Mouse (Mus musculus) CH12.LX (cell line): ENCODE results near the gene Dixdc1. TPM values are rescaled to one million over a fixed set of nuclear protein-coding genes. Genes with fewer than 3 reads are reported as not detected.

Source experiments
- DNase-seq: peaks from one replicate; pipeline ENCODE4 v3.0.0-alpha.2; 2013; ENCODE audit errors: extremely low read depth
- H3K27ac ChIP-seq: 2 replicates; pipeline ENCODE4 v1.5.1; 2012; ENCODE audit warnings: low read depth, mild to moderate bottlenecking, control low read depth, moderate library complexity; ENCODE audit not compliant: insufficient read depth
- H3K27me3 ChIP-seq: replicated peaks from 2 replicates; pipeline ENCODE3; 2012; ENCODE audit warnings: inconsistent platforms
- H3K36me3 ChIP-seq, 2 experiments: replicated peaks in 1 of 2; 2 replicates each; pipeline versions ENCODE3 to v1.6.1; 2012; ENCODE audit warnings: inconsistent platforms in 1 of 2, low read length in 1 of 2, mild to moderate bottlenecking in 1 of 2, mixed read lengths in 1 of 2, moderate library complexity in 1 of 2; ENCODE audit not compliant: control insufficient read depth in 1 of 2, insufficient read depth in 1 of 2
- H3K4me1 ChIP-seq, 2 experiments: 2 replicates each; pipeline ENCODE4 v1.6.1; 2012; ENCODE audit warnings: inconsistent platforms in 1 of 2, moderate library complexity in 1 of 2; ENCODE audit not compliant: insufficient read depth in 2 of 2, control insufficient read depth in 1 of 2
- H3K4me2 ChIP-seq: 2 replicates; pipeline ENCODE4 v1.6.1; 2012; ENCODE audit warnings: low read depth, mild to moderate bottlenecking, control low read depth; ENCODE audit not compliant: poor library complexity, insufficient read depth, severe bottlenecking
- H3K4me3 ChIP-seq, 3 experiments: fragments of 150-350 bp in 1 of 3; sonication (generic) in 1 of 3; replicated peaks in 1 of 3; 2 replicates each; pipeline versions ENCODE3 to v1.5.1; 2011 to 2012; ENCODE audit warnings: low read depth in 2 of 3, low read length in 2 of 3, mild to moderate bottlenecking in 2 of 3, moderate library complexity in 2 of 3, control low read depth in 1 of 3, improper control_type of control experiment in 1 of 3, inconsistent platforms in 1 of 3, mixed read lengths in 1 of 3; ENCODE audit not compliant: poor library complexity in 1 of 3
- H3K79me2 ChIP-seq: replicated peaks from 2 replicates; pipeline ENCODE4 v1.6.1; 2012; ENCODE audit warnings: mild to moderate bottlenecking, moderate library complexity; ENCODE audit not compliant: control insufficient read depth, poor library complexity, insufficient read depth, severe bottlenecking; ENCODE audit errors: extremely low read depth
- H3K9ac ChIP-seq: 2 replicates; pipeline ENCODE4 v1.6.1; 2012; ENCODE audit warnings: low read depth, mild to moderate bottlenecking, control low read depth, moderate library complexity; ENCODE audit not compliant: insufficient read depth
- H3K9me3 ChIP-seq: replicated peaks from 2 replicates; pipeline ENCODE3; 2012; ENCODE audit warnings: low read length, inconsistent platforms, mixed read lengths
- CHD1 ChIP-seq: IDR thresholded peaks from 2 replicates; pipeline ENCODE4 v1.6.1; 2012; ENCODE audit warnings: low read depth, low read length, improper control_type of control experiment, inconsistent platforms
- CTCF ChIP-seq, 2 experiments: IDR thresholded peaks in 1 of 2; conservative IDR thresholded peaks in 1 of 2; 2 replicates each; pipeline ENCODE4 v1.5.1; 2011 to 2012; ENCODE audit warnings: low read depth in 2 of 2, low read length in 2 of 2, improper control_type of control experiment in 1 of 2, inconsistent platforms in 1 of 2, mild to moderate bottlenecking in 1 of 2, moderate library complexity in 1 of 2
- ELF1 ChIP-seq: IDR thresholded peaks from 2 replicates; pipeline ENCODE4 v1.6.1; 2014; ENCODE audit warnings: low read depth, mild to moderate bottlenecking, inconsistent platforms, low read length, improper control_type of control experiment
- EP300 ChIP-seq: IDR thresholded peaks from 2 replicates; pipeline ENCODE4 v1.6.1; 2011; ENCODE audit warnings: low read length, improper control_type of control experiment
- ETS1 ChIP-seq: conservative IDR thresholded peaks from 2 replicates; pipeline ENCODE4 v1.6.1; 2012; ENCODE audit warnings: low read depth, mild to moderate bottlenecking, inconsistent platforms, low read length, improper control_type of control experiment, moderate library complexity
- GABPA ChIP-seq: IDR thresholded peaks from 2 replicates; pipeline ENCODE4 v1.6.1; 2012; ENCODE audit warnings: low read depth, low read length, improper control_type of control experiment, inconsistent platforms; ENCODE audit not compliant: insufficient replicate concordance
- HCFC1 ChIP-seq: IDR thresholded peaks from 2 replicates; pipeline ENCODE4 v1.6.1; 2012; ENCODE audit warnings: low read depth, mild to moderate bottlenecking, inconsistent platforms, low read length, improper control_type of control experiment
- KAT2A ChIP-seq: IDR thresholded peaks from 2 replicates; pipeline ENCODE4 v1.6.1; 2012; ENCODE audit warnings: low read length, improper control_type of control experiment, inconsistent platforms; ENCODE audit not compliant: insufficient replicate concordance
- MAFK ChIP-seq: IDR thresholded peaks from 2 replicates; pipeline ENCODE4 v1.6.1; 2011; ENCODE audit warnings: low read length, improper control_type of control experiment; ENCODE audit not compliant: insufficient replicate concordance
- MAZ ChIP-seq: IDR thresholded peaks from 2 replicates; pipeline ENCODE4 v1.6.1; 2012; ENCODE audit warnings: low read depth, mild to moderate bottlenecking, inconsistent platforms, low read length, improper control_type of control experiment, moderate library complexity
- MEF2A ChIP-seq: IDR thresholded peaks from 2 replicates; pipeline ENCODE4 v1.6.1; 2014; ENCODE audit warnings: low read depth, mild to moderate bottlenecking, inconsistent platforms, low read length, improper control_type of control experiment, borderline replicate concordance
- MXI1 ChIP-seq: IDR thresholded peaks from 2 replicates; pipeline ENCODE4 v1.6.1; 2011; ENCODE audit warnings: mild to moderate bottlenecking, low read depth, low read length, improper control_type of control experiment
- NELFE ChIP-seq: IDR thresholded peaks from 2 replicates; pipeline ENCODE4 v1.6.1; 2011; ENCODE audit warnings: low read depth, low read length, improper control_type of control experiment
- NRF1 ChIP-seq: IDR thresholded peaks from 2 replicates; pipeline ENCODE4 v1.6.1; 2014; ENCODE audit warnings: low read depth, mild to moderate bottlenecking, inconsistent platforms, low read length, improper control_type of control experiment, moderate library complexity
- PAX5 ChIP-seq: IDR thresholded peaks from 2 replicates; pipeline ENCODE4 v1.6.1; 2012; ENCODE audit warnings: low read length, inconsistent platforms, mixed read lengths
- POLR2A ChIP-seq: IDR thresholded peaks from 2 replicates; pipeline ENCODE4 v1.6.1; 2011; ENCODE audit warnings: low read depth, mild to moderate bottlenecking, improper control_type of control experiment, low read length
- RAD21 ChIP-seq: IDR thresholded peaks from 2 replicates; pipeline ENCODE4 v1.6.1; 2011; ENCODE audit warnings: low read depth, mild to moderate bottlenecking, low read length, improper control_type of control experiment, moderate library complexity
- SMC3 ChIP-seq: IDR thresholded peaks from 2 replicates; pipeline ENCODE4 v1.6.1; 2011; ENCODE audit warnings: low read depth, low read length, improper control_type of control experiment
- TCF12 ChIP-seq: IDR thresholded peaks from 2 replicates; pipeline ENCODE4 v1.6.1; 2014; ENCODE audit warnings: low read depth, mild to moderate bottlenecking, inconsistent platforms, low read length, improper control_type of control experiment
- UBTF ChIP-seq: IDR thresholded peaks from 2 replicates; pipeline ENCODE4 v1.6.1; 2012; ENCODE audit warnings: low read depth, mild to moderate bottlenecking, inconsistent platforms, low read length, improper control_type of control experiment, moderate library complexity
- USF1 ChIP-seq: IDR thresholded peaks from 2 replicates; pipeline ENCODE4 v1.6.1; 2014; ENCODE audit warnings: low read depth, mild to moderate bottlenecking, inconsistent platforms, low read length, improper control_type of control experiment
- USF2 ChIP-seq: conservative IDR thresholded peaks from 2 replicates; pipeline ENCODE4 v1.6.1; 2011; ENCODE audit warnings: low read depth, low read length, improper control_type of control experiment
- ZC3H11A ChIP-seq: IDR thresholded peaks from 2 replicates; pipeline ENCODE4 v1.6.1; 2012; ENCODE audit warnings: low read depth, mild to moderate bottlenecking, inconsistent platforms, low read length, improper control_type of control experiment
- dilution Hi-C: fragments of 300-500 bp; cut with MboI; formaldehyde crosslinking; loops from 2 replicates; pipeline ENCODE4 v1.14.3; 2020; ENCODE audit warnings: low sequenced_read_pairs; ENCODE audit not compliant: extremely low pct_unique_long_range_greater_than_20kb, extremely low pct_ligation_motif_present
- in situ Hi-C: fragments of 300-500 bp; cut with MboI; formaldehyde crosslinking; loops from 3 replicates; pipeline ENCODE4 v1.14.3; 2019; ENCODE audit warnings: low sequenced_read_pairs, low pct_ligation_motif_present, low pct_unique_long_range_greater_than_20kb, mixed read lengths
- polyA plus RNA-seq: library from polyadenylated mRNA; unstranded; fragments of >175 nt; gene quantifications from 2 replicates; pipeline ENCODE4 v1.2.1, GENCODE M21; 2012; ENCODE audit warnings: low read depth; ENCODE audit not compliant: insufficient read length
- total RNA-seq, 2 experiments: library from RNA; depleted of rRNA; stranded (reverse); fragments of 300-350 nt in 1 of 2; fragments of >200 nt in 1 of 2; gene quantifications; 2 replicates each; pipeline ENCODE4 v1.2.3; 2012 to 2014

Gene Dixdc1
- total and polyA plus RNA-seq, 3 experiments = 0.13 to 0.23 (median 0.21) TPM

GRCm38 (mm10) chr9:50722451-50722911 lies 16.8 kb downstream of the Dixdc1 start:
- Histone ChIP-seq H3K4me3 (no peak overlapping the region), H3K27me3 (no peaks in the 10 kb centered on the region), H3K9me3 (no peaks in the 10 kb centered on the region), H3K36me3 (no peaks in the 10 kb centered on the region), H3K79me2 (no peaks in the 10 kb centered on the region), H3K27ac (no peak overlapping the region), H3K9ac (no peak overlapping the region), H3K4me2 (no peak overlapping the region), H3K4me1 (peaks cover 1 to 4% of the 10 kb centered on the region in 2 experiments)
- DNase-seq = no peak
- dilution Hi-C loops (no loop called here), in situ Hi-C loops (no loop called here)
- TF ChIP-seq CTCF (conservative IDR thresholded peaks at IDR 0.05 in 1 of 2, IDR thresholded peaks at IDR 0.05 in 1 of 2; ENCODE audit: low read depth in 2 of 2, low read length in 2 of 2) = no peak
- no peak for TF ChIP-seq USF2
- TF ChIP-seq GABPA = no peak
- TF ChIP-seq POLR2A = no peak
- TF ChIP-seq RAD21 = no peak
- TF ChIP-seq NELFE = no peak
- TF ChIP-seq USF1 = no peak
- TF ChIP-seq TCF12 = no peak
- TF ChIP-seq MAZ = no peak
- TF ChIP-seq MXI1 = no peak

- Histone ChIP-seq H3K27ac (no peak overlapping the region), H3K4me3 (no peak overlapping the region), H3K27me3 (peaks cover 2% of the 10 kb centered on the region)
These were observed 18.3 kb downstream of the Dixdc1 start for GRCm38 (mm10) chr9:50721061-50721460.

GRCm38 (mm10) chr9:50718878-50719277 lies 20.4 kb downstream of the Dixdc1 start:
- H3K36me3 ChIP-seq = no peaks in the 10 kb centered on the region
- no peak for DNase-seq
- in situ Hi-C loops (no loop called here), dilution Hi-C loops (no loop called here)
- TF ChIP-seq NRF1 (no peak), MXI1 (no peak), PAX5 (no peak), MAZ (no peak), HCFC1 (no peak), ZC3H11A (no peak), POLR2A (no peak), MEF2A (no peak), KAT2A (no peak), SMC3 (no peak), UBTF (no peak), CHD1 (no peak), USF1 (no peak), ELF1 (no peak), MAFK (no peak), ETS1 (no peak)
- peaks cover 6 to 7% of the 10 kb centered on the region in 2 experiments for H3K4me1 ChIP-seq
- H3K9ac ChIP-seq = no peak overlapping the region
- no peak overlapping the region for H3K27ac ChIP-seq
- H3K27me3 ChIP-seq = peaks cover 5% of the 10 kb centered on the region
- no peaks in the 10 kb centered on the region for H3K9me3 ChIP-seq
- no peak overlapping the region for H3K4me3 ChIP-seq
- no peaks in the 10 kb centered on the region for H3K79me2 ChIP-seq
- no peak overlapping the region for H3K4me2 ChIP-seq

More at GRCm38 (mm10) chr9:50721061-50721460, 18.3 kb downstream of the Dixdc1 start:
- Histone ChIP-seq H3K4me1 (peaks cover 6 to 7% of the 10 kb centered on the region in 2 experiments), H3K79me2 (no peaks in the 10 kb centered on the region), H3K4me2 (no peak overlapping the region), H3K9ac (no peak overlapping the region), H3K36me3 (no peaks in the 10 kb centered on the region), H3K9me3 (no peaks in the 10 kb centered on the region)
- no peak for DNase-seq
- in situ Hi-C loops = no loop called here
- TF ChIP-seq EP300 = no peak
- no peak for TF ChIP-seq KAT2A
- no peak for TF ChIP-seq CTCF (conservative IDR thresholded peaks at IDR 0.05 in 1 of 2, IDR thresholded peaks at IDR 0.05 in 1 of 2; ENCODE audit: low read depth in 2 of 2, low read length in 2 of 2)
- TF ChIP-seq HCFC1 = no peak
- TF ChIP-seq NELFE = no peak
- dilution Hi-C loops = no loop called here
